Mouse (Mus musculus): ENCODE measurements around the gene Wdr25.

GRCm38 (mm10) chr12:108982684-108982960, 89.2 kb downstream of the Wdr25 start:
- no peak for TF ChIP-seq CTCF (IDR thresholded peaks at IDR 0.05; ENCODE audit: borderline replicate concordance, control insufficient read depth, extremely low read depth, insufficient read depth, low read length, poor library complexity)
- TF ChIP-seq POLR2A (IDR thresholded peaks at IDR 0.05; ENCODE audit: control insufficient read depth, extremely low read depth, insufficient read depth, low read length, poor library complexity): no peak

All from thymus, adult 2 months (tissue).